Mouse (Mus musculus): ENCODE measurements at regions not wholly inside any gene's neighbourhood (a gene's known extent, or its start where the extent isn't known, plus 50 kb on each side); places are given as distances from the start of the nearest gene placed in this dataset.
"Not testable (repeated sequence)": the region's sequence is repeated elsewhere in the genome, so short reads cannot be mapped to it uniquely, and the experiment has no call there.

DNA sequence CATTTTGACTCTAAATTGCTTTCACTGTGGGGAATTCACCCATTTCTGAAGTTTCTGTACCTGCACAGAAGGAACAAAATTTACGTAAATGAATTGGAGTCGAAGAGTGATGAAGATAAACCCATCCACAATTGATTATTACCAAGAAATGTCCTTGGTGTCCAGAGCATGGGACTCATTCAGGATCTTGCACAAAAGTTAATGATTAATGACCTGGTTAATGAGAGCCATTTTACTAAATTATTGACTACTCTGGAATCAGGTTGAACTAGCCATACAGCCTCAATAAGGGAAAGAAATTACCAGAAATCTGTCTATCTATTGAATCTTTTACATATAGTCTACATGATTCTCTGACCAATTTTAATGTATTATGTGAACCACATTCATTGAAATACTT lies 509.6 kb downstream of the Adam6a start:
- no peak overlapping the region for H3K27ac ChIP-seq (ENCODE audit: insufficient read depth, low read length)
- no peak overlapping the region for H3K4me3 ChIP-seq (replicated peaks; ENCODE audit: insufficient read depth, low read depth, low read length)
- H3K4me1 ChIP-seq (ENCODE audit: control insufficient read depth, insufficient read depth, low read length) = no peaks in the 10 kb centered on the region
- no peak for DNase-seq
- TF ChIP-seq POLR2A (IDR thresholded peaks at IDR 0.05; ENCODE audit: borderline replicate concordance, insufficient read depth, low read length) = no peak
- no peak for TF ChIP-seq CTCF (IDR thresholded peaks at IDR 0.05; ENCODE audit: borderline replicate concordance, insufficient read depth, low read depth, low read length)
- WGBS = 95% methylated on average over 2 of the region's 2 CpGs
- H3K27me3 ChIP-seq (ENCODE audit: control insufficient read depth, insufficient read depth, low read length) = no peaks in the 10 kb centered on the region

DNA sequence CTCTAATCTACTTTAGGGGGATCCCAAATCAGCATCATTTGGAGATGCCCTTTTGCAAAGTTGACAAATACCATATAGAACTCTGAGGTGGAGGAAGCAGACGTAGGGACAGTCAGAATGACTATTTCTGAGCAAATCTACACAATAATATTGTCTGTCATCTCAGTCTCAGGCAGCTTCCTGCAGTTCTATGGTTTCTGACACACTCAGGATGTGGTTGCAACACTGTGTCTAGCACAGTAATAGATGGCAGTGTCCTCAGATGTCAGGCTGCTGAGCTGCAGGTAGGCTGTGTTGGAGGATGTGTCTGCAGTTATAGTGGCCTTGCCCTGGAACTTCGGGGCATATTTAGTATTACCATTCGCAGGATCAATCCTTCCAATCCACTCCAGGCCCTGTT lies 515.9 kb downstream of the Adam6a start:
- Histone ChIP-seq H3K4me1 (ENCODE audit: control insufficient read depth, insufficient read depth, low read length) (no peaks in the 10 kb centered on the region), H3K27ac (ENCODE audit: insufficient read depth, low read length) (no peak overlapping the region), H3K4me3 (replicated peaks; ENCODE audit: insufficient read depth, low read depth, low read length) (no peak overlapping the region), H3K27me3 (ENCODE audit: control insufficient read depth, insufficient read depth, low read length) (no peaks in the 10 kb centered on the region)
- 47% methylated on average over 3 of the region's 3 CpGs for WGBS
- TF ChIP-seq CTCF (IDR thresholded peaks at IDR 0.05; ENCODE audit: borderline replicate concordance, insufficient read depth, low read depth, low read length) (no peak), POLR2A (IDR thresholded peaks at IDR 0.05; ENCODE audit: borderline replicate concordance, insufficient read depth, low read length) (no peak)
- no peak for DNase-seq

DNA sequence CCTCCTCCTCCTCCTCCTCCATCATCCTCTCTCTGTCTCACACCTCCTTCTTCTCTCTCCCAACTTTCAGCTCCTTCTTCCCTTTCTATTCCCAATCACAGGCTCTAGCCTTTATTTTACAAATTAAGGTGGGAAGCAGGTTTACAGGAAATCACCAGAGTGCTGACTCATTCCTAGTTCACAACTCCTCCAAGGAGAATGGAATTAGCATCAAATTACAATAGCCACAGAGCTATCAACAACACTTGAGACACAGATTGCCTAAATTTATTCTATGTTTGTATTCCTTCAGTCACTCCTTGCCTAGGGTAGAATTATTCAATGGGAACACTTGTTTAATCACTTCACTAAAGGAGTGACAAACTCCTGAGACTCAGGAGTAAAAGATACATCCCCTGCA lies 523.5 kb downstream of the Adam6a start:
- no peak for TF ChIP-seq POLR2A (IDR thresholded peaks at IDR 0.05; ENCODE audit: borderline replicate concordance, insufficient read depth, low read length)
- no peak for TF ChIP-seq CTCF (IDR thresholded peaks at IDR 0.05; ENCODE audit: borderline replicate concordance, insufficient read depth, low read depth, low read length)
- Histone ChIP-seq H3K27me3 (ENCODE audit: control insufficient read depth, insufficient read depth, low read length) (no peaks in the 10 kb centered on the region), H3K27ac (ENCODE audit: insufficient read depth, low read length) (no peak overlapping the region), H3K4me3 (replicated peaks; ENCODE audit: insufficient read depth, low read depth, low read length) (no peak overlapping the region), H3K4me1 (ENCODE audit: control insufficient read depth, insufficient read depth, low read length) (no peaks in the 10 kb centered on the region)
- no peak for DNase-seq

DNA sequence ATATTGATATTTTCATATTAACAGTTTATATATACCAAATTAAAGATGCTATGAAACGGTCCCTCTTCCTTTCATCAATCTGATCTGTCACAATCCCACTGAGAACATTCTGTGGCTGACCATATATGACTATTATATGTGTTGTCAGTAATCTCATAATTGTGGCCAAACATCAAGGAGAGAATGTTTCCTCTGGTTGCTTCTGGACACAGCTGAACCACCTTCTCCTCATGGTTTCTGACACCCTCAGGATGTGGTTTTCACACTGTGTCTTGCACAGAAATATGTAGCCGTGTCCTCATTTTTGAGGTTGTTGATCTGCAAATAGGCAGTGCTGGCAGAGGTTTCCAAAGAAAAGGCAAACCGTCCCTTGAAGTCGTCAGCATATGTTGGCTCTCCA lies 565.0 kb downstream of the Adam6a start:
- 72% methylated on average over 4 of the region's 4 CpGs for WGBS
- H3K27ac ChIP-seq (ENCODE audit: insufficient read depth, low read length); H3K27me3 ChIP-seq (ENCODE audit: control insufficient read depth, insufficient read depth, low read length); H3K4me1 ChIP-seq (ENCODE audit: control insufficient read depth, insufficient read depth, low read length); DNase-seq; H3K4me3 ChIP-seq (replicated peaks; ENCODE audit: insufficient read depth, low read depth, low read length): not testable (repeated sequence)

DNA sequence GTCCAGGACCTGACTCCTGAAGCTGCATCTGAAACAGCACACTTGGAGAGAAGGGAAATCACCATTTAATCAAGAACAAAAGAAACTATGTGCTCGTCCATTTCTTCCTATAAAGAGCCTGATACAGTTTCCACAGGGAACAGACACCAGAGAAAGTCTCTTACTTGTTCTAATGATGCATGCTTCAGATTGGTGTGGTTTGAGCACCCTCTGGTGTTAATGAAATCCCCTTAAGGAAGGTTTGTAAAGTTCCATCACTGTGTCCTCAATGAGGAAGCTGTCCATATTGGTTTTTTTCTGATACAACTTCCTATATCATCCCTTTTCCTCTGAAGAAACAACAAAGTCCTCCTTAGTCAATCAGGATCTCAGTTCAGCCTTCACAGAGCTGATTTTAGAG lies 591.2 kb downstream of the Adam6a start:
- TF ChIP-seq POLR2A (IDR thresholded peaks at IDR 0.05; ENCODE audit: borderline replicate concordance, insufficient read depth, low read length) = no peak
- TF ChIP-seq CTCF (IDR thresholded peaks at IDR 0.05; ENCODE audit: borderline replicate concordance, insufficient read depth, low read depth, low read length) = no peak
- Histone ChIP-seq H3K27me3 (ENCODE audit: control insufficient read depth, insufficient read depth, low read length) (no peaks in the 10 kb centered on the region), H3K27ac (ENCODE audit: insufficient read depth, low read length) (no peak overlapping the region), H3K4me1 (ENCODE audit: control insufficient read depth, insufficient read depth, low read length) (no peaks in the 10 kb centered on the region), H3K4me3 (replicated peaks; ENCODE audit: insufficient read depth, low read depth, low read length) (no peak overlapping the region)
- WGBS = 33% methylated on average over 1 of the region's 1 CpGs
- DNase-seq = no peak

DNA sequence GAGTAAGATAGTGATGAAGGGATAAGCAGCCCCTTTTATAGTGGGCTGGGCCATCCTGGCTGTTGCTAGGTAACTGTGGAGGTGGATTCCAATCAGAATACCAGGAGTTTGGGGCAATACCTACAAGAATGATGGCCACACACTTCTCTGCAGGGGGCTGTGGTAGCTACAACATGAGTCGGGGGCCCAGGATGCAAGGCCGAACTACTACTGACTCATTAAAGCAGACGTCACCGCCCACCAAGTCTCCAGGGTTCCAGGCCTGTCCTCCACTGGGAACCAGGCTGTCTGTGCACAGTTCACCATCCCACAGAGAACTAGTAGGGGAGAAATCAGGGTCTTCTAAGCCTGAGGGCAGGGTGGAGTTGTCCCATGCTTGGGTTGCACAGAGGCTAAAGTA lies 605.1 kb downstream of the Adam6a start:
- WGBS = 85% methylated on average over 4 of the region's 4 CpGs
- H3K27ac ChIP-seq (ENCODE audit: insufficient read depth, low read length) = no peak overlapping the region
- no peaks in the 10 kb centered on the region for H3K27me3 ChIP-seq (ENCODE audit: control insufficient read depth, insufficient read depth, low read length)
- TF ChIP-seq POLR2A (IDR thresholded peaks at IDR 0.05; ENCODE audit: borderline replicate concordance, insufficient read depth, low read length) (no peak), CTCF (IDR thresholded peaks at IDR 0.05; ENCODE audit: borderline replicate concordance, insufficient read depth, low read depth, low read length) (no peak)
- no peak overlapping the region for H3K4me3 ChIP-seq (replicated peaks; ENCODE audit: insufficient read depth, low read depth, low read length)
- no peak for DNase-seq
- H3K4me1 ChIP-seq (ENCODE audit: control insufficient read depth, insufficient read depth, low read length) = no peaks in the 10 kb centered on the region

DNA sequence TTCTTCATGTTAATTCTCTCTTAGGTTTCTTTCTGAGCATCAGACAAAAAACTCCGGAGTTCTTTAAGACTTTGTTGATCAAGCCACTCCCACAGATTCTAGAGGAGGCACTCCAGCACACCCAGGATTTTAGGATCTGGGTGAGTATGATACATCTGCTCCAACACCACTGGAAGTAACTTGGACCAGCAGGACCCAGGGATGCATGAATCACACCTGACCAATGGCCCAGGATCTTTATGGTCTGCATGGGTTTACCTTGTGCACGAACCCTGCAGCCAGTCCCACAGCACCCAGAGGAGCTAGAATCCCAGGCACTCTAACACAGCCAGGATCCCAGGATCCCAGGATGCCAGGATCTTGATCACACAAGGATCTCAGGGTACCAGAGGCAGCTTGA lies 628.6 kb downstream of the Adam6a start:
- WGBS = 59% methylated on average over 2 of the region's 2 CpGs
- Histone ChIP-seq H3K27ac (ENCODE audit: insufficient read depth, low read length) (no peak overlapping the region), H3K4me1 (ENCODE audit: control insufficient read depth, insufficient read depth, low read length) (no peaks in the 10 kb centered on the region), H3K27me3 (ENCODE audit: control insufficient read depth, insufficient read depth, low read length) (no peaks in the 10 kb centered on the region), H3K4me3 (replicated peaks; ENCODE audit: insufficient read depth, low read depth, low read length) (no peak overlapping the region)
- TF ChIP-seq CTCF (IDR thresholded peaks at IDR 0.05; ENCODE audit: borderline replicate concordance, insufficient read depth, low read depth, low read length) = no peak
- no peak for TF ChIP-seq POLR2A (IDR thresholded peaks at IDR 0.05; ENCODE audit: borderline replicate concordance, insufficient read depth, low read length)
- DNase-seq = no peak

DNA sequence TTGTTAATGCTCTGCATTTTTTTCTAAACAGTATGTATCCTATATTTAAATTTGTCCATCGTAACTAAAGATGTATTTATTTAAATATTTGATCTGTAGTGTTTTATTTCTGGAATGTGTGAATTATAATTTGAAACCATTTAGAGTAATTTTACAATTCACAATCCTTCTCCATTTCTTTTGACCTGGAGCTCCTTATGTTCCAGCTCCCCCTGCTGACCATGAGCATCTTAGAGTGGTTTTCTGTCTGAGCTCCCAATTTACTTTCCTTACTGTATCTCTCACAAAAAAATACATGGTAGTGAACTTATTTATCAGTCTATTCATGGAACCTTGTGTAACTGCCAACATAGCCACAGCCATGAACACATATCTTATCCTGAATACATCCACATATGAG lies 655.8 kb downstream of the Adam6a start:
- 49% methylated on average over 1 of the region's 1 CpGs for WGBS
- no peak for DNase-seq
- Histone ChIP-seq H3K27ac (ENCODE audit: insufficient read depth, low read length) (no peak overlapping the region), H3K4me3 (replicated peaks; ENCODE audit: insufficient read depth, low read depth, low read length) (no peak overlapping the region), H3K27me3 (ENCODE audit: control insufficient read depth, insufficient read depth, low read length) (no peaks in the 10 kb centered on the region), H3K4me1 (ENCODE audit: control insufficient read depth, insufficient read depth, low read length) (no peaks in the 10 kb centered on the region)
- no peak for TF ChIP-seq POLR2A (IDR thresholded peaks at IDR 0.05; ENCODE audit: borderline replicate concordance, insufficient read depth, low read length)
- TF ChIP-seq CTCF (IDR thresholded peaks at IDR 0.05; ENCODE audit: borderline replicate concordance, insufficient read depth, low read depth, low read length) = no peak

DNA sequence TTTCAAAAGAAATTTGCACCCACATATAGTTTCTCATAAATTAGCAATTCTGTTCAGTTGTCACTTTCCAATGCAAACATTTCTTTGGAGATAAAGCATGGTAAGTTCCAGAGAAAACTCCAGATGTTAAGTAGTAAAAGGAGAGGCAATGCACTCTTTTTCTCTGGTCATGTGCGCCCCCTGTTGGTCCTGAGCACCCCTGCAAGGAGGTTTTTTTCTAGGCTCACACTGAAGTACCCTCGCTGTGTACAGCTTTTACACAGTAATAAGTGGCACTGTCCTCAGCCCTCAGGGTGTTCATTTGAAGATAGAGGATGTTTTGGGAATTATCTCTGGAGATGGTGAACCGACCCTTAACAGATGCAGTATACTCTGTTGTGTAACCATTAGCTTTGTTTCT lies 678.8 kb downstream of the Adam6a start:
- DNase-seq = no peak
- Histone ChIP-seq H3K4me1 (ENCODE audit: control insufficient read depth, insufficient read depth, low read length) (no peaks in the 10 kb centered on the region), H3K4me3 (replicated peaks; ENCODE audit: insufficient read depth, low read depth, low read length) (no peak overlapping the region), H3K27ac (ENCODE audit: insufficient read depth, low read length) (no peak overlapping the region), H3K27me3 (ENCODE audit: control insufficient read depth, insufficient read depth, low read length) (no peaks in the 10 kb centered on the region)
- WGBS = 32% methylated on average over 3 of the region's 3 CpGs
- no peak for TF ChIP-seq CTCF (IDR thresholded peaks at IDR 0.05; ENCODE audit: borderline replicate concordance, insufficient read depth, low read depth, low read length)
- no peak for TF ChIP-seq POLR2A (IDR thresholded peaks at IDR 0.05; ENCODE audit: borderline replicate concordance, insufficient read depth, low read length)

All from cerebellum, adult 2 months (tissue).